Mouse (Mus musculus): ENCODE measurements at regions not wholly inside any gene's neighbourhood (a gene's known extent, or its start where the extent isn't known, plus 50 kb on each side); places are given as distances from the start of the nearest gene placed in this dataset.
A peak's percentile ranks its signal among the peaks of the same experiment; 100 is the strongest.

- no peak overlapping the region for H3K9ac ChIP-seq (replicated peaks; ENCODE audit: low read depth, low read length)
- H3K4me2 ChIP-seq (ENCODE audit: low read length): no peak overlapping the region
- H3K4me3 ChIP-seq (replicated peaks; ENCODE audit: low read length): no peak overlapping the region
- no peak overlapping the region for H3K27ac ChIP-seq (ENCODE audit: low read length)
- no peaks in the 10 kb centered on the region for H3K36me3 ChIP-seq (ENCODE audit: control insufficient read depth, insufficient read depth)
- H3K4me1 ChIP-seq (replicated peaks; ENCODE audit: control insufficient read depth, insufficient read depth, low read length): no peaks in the 10 kb centered on the region
- ATAC-seq: peak; percentile 59
- 45% methylated on average over 3 of the region's 3 CpGs for WGBS
- H3K27me3 ChIP-seq (replicated peaks; ENCODE audit: control insufficient read depth, insufficient read depth, low read length): no peaks in the 10 kb centered on the region
- H3K9me3 ChIP-seq (ENCODE audit: control insufficient read depth, low read length): no peaks in the 10 kb centered on the region
These were observed 2214.1 kb downstream of the Poteg start for GRCm38 (mm10) chr8:29661616-29662015.

- Histone ChIP-seq H3K9me3 (ENCODE audit: control insufficient read depth, low read length) (no peaks in the 10 kb centered on the region), H3K9ac (replicated peaks; ENCODE audit: low read depth, low read length) (no peak overlapping the region), H3K36me3 (ENCODE audit: control insufficient read depth, insufficient read depth) (no peaks in the 10 kb centered on the region), H3K4me1 (replicated peaks; ENCODE audit: control insufficient read depth, insufficient read depth, low read length) (no peaks in the 10 kb centered on the region), H3K27me3 (replicated peaks; ENCODE audit: control insufficient read depth, insufficient read depth, low read length) (no peaks in the 10 kb centered on the region), H3K4me2 (ENCODE audit: low read length) (no peak overlapping the region), H3K27ac (ENCODE audit: low read length) (no peak overlapping the region), H3K4me3 (replicated peaks; ENCODE audit: low read length) (no peak overlapping the region)
- ATAC-seq: peak; percentile 64
- 33% methylated on average over 3 of the region's 3 CpGs for WGBS
These were observed 2228.4 kb downstream of the Poteg start for GRCm38 (mm10) chr8:29675870-29676269.

GRCm38 (mm10) chr8:29683340-29683739, 2235.9 kb downstream of the Poteg start:
- WGBS: 8% methylated on average over 1 of the region's 1 CpGs
- no peaks in the 10 kb centered on the region for H3K9me3 ChIP-seq (ENCODE audit: control insufficient read depth, low read length)
- H3K27me3 ChIP-seq (replicated peaks; ENCODE audit: control insufficient read depth, insufficient read depth, low read length): no peaks in the 10 kb centered on the region
- H3K36me3 ChIP-seq (ENCODE audit: control insufficient read depth, insufficient read depth): no peaks in the 10 kb centered on the region
- no peak overlapping the region for H3K4me3 ChIP-seq (replicated peaks; ENCODE audit: low read length)
- H3K4me2 ChIP-seq (ENCODE audit: low read length): no peak overlapping the region
- H3K9ac ChIP-seq (replicated peaks; ENCODE audit: low read depth, low read length): no peak overlapping the region
- no peak for ATAC-seq
- no peak overlapping the region for H3K27ac ChIP-seq (ENCODE audit: low read length)
- H3K4me1 ChIP-seq (replicated peaks; ENCODE audit: control insufficient read depth, insufficient read depth, low read length): no peaks in the 10 kb centered on the region

- no peak overlapping the region for H3K4me2 ChIP-seq (ENCODE audit: low read length)
- no peak overlapping the region for H3K27ac ChIP-seq (ENCODE audit: low read length)
- no peaks in the 10 kb centered on the region for H3K36me3 ChIP-seq (ENCODE audit: control insufficient read depth, insufficient read depth)
- H3K27me3 ChIP-seq (replicated peaks; ENCODE audit: control insufficient read depth, insufficient read depth, low read length): no peaks in the 10 kb centered on the region
- H3K4me1 ChIP-seq (replicated peaks; ENCODE audit: control insufficient read depth, insufficient read depth, low read length): no peaks in the 10 kb centered on the region
- no peak overlapping the region for H3K9ac ChIP-seq (replicated peaks; ENCODE audit: low read depth, low read length)
- H3K9me3 ChIP-seq (ENCODE audit: control insufficient read depth, low read length): no peaks in the 10 kb centered on the region
- ATAC-seq: no peak
- WGBS: 28% methylated on average over 1 of the region's 1 CpGs
- H3K4me3 ChIP-seq (replicated peaks; ENCODE audit: low read length): no peak overlapping the region
These were observed 2239.1 kb downstream of the Poteg start for GRCm38 (mm10) chr8:29686594-29686993.

GRCm38 (mm10) chr8:29695698-29696097, 2248.2 kb downstream of the Poteg start:
- Histone ChIP-seq H3K9ac (replicated peaks; ENCODE audit: low read depth, low read length) (no peak overlapping the region), H3K36me3 (ENCODE audit: control insufficient read depth, insufficient read depth) (no peaks in the 10 kb centered on the region), H3K4me2 (ENCODE audit: low read length) (no peak overlapping the region), H3K27me3 (replicated peaks; ENCODE audit: control insufficient read depth, insufficient read depth, low read length) (no peaks in the 10 kb centered on the region), H3K4me1 (replicated peaks; ENCODE audit: control insufficient read depth, insufficient read depth, low read length) (no peaks in the 10 kb centered on the region), H3K9me3 (ENCODE audit: control insufficient read depth, low read length) (no peaks in the 10 kb centered on the region), H3K27ac (ENCODE audit: low read length) (no peak overlapping the region), H3K4me3 (replicated peaks; ENCODE audit: low read length) (no peak overlapping the region)
- 4% methylated on average over 1 of the region's 1 CpGs for WGBS
- ATAC-seq: no peak

Data from forebrain, embryonic 16.5 days (tissue).